In genomic region chr11:98050520-98050815, GRCm38 (mm10) we compare ENCODE assay signal across 26 mouse cellular contexts. TPM values are rescaled to one million over a fixed set of nuclear protein-coding genes. Genes with fewer than 3 reads are reported as not detected.
DNase-seq lines count a peak whose midpoint lies in the region; ATAC-seq and TF ChIP-seq lines count a peak whose summit lies in the region.
"Had no signal": no experiment of that assay in that cellular context is flagged by ENCODE, and none has a peak within 500 bp of the region (broad histone marks: within the 10 kb centered on the region; RNA-seq: fewer than 3 reads in every experiment).

No protein-coding gene starts in this region.

- H3K4me1 ChIP-seq in midbrain, embryonic 11.5 days (ENCODE audit: control insufficient read depth, insufficient read depth, low read length): peaks cover 6% of the 10 kb centered on the region
- H3K4me1 ChIP-seq in midbrain, embryonic 16.5 days (ENCODE audit: control insufficient read depth, insufficient read depth, low read length): peaks cover 3% of the 10 kb centered on the region; the same call in 1 of the 2 replicates
- H3K4me1 ChIP-seq in bone marrow macrophage, adult 2 months (ENCODE audit: control insufficient read depth, insufficient read depth, low read length): peaks cover 23% of the 10 kb centered on the region
- H3K4me1 ChIP-seq in neural tube, embryonic 13.5 days (replicated peaks): peaks cover 36% of the 10 kb centered on the region
- peaks cover 9% of the 10 kb centered on the region; the same call in 1 of the 2 replicates for H3K4me1 ChIP-seq in forebrain, embryonic 11.5 days (replicated peaks; ENCODE audit: control insufficient read depth, insufficient read depth, low read length)

- no peak overlapping the region for H3K9ac ChIP-seq in midbrain, embryonic 11.5 days (ENCODE audit: low read length)
- H3K9ac ChIP-seq in midbrain, embryonic 16.5 days (ENCODE audit: low read depth, low read length): no peak overlapping the region
- H3K9ac ChIP-seq in neural tube, embryonic 13.5 days: 0 out of 2 replicates have a peak overlapping the region, but pooled peaks have one; percentile 34
- H3K9ac ChIP-seq in forebrain, embryonic 11.5 days (ENCODE audit: low read length): no peak overlapping the region
- H3K9ac ChIP-seq: embryonic facial prominence, embryonic 12.5 days; forebrain, embryonic 15.5 days; hindbrain, embryonic 13.5 days; limb, embryonic 13.5 days; lung, embryonic 15.5 days had no signal

- H3K27ac ChIP-seq in midbrain, embryonic 11.5 days (ENCODE audit: low read depth, low read length): no peak overlapping the region
- H3K27ac ChIP-seq in midbrain, embryonic 16.5 days (ENCODE audit: low read length): no peak overlapping the region
- H3K27ac ChIP-seq in bone marrow macrophage, adult 2 months (ENCODE audit: insufficient read depth, low read depth, low read length): peak overlapping the region; percentile 14; the same call in 1 of the 2 replicates
- no peak overlapping the region for H3K27ac ChIP-seq in neural tube, embryonic 13.5 days (replicated peaks)
- no peak overlapping the region for H3K27ac ChIP-seq in forebrain, embryonic 11.5 days (ENCODE audit: low read depth, low read length)
- H3K27ac ChIP-seq: embryonic facial prominence, embryonic 12.5 days; forebrain, embryonic 15.5 days; hindbrain, embryonic 13.5 days; limb, embryonic 13.5 days; lung, embryonic 15.5 days had no signal

- peak; percentile 44 for DNase-seq in midbrain, embryonic 11.5 days (ENCODE audit: low spot score, missing footprints)
- no peak for DNase-seq in forebrain, embryonic 11.5 days (ENCODE audit: low spot score)
- DNase-seq in layer of hippocampus, adult 11-12 months (ENCODE audit: low spot score): no peak
- DNase-seq: adrenal gland, postnatal 25 days; cerebellum, adult 8-10 months; cerebellum, postnatal 36 days; gastrocnemius, postnatal 25 days; heart, adult 11 months; heart, postnatal 36 days; kidney, postnatal 14 days; lung, postnatal 4 days; midbrain, embryonic 14.5 days; right cerebral cortex, postnatal 4 days had no signal

- peaks cover 77% of the 10 kb centered on the region for H3K79me2 ChIP-seq in C2C12 (ENCODE audit: control insufficient read depth, insufficient read depth)

- peak overlapping the region; percentile 4 for H3ac ChIP-seq in C2C12 (ENCODE audit: control insufficient read depth, insufficient read length, low read depth)

- 35% methylated on average over 2 of the region's 2 CpGs for WGBS in midbrain, embryonic 11.5 days
- WGBS in midbrain, embryonic 16.5 days: 3% methylated on average over 2 of the region's 2 CpGs
- 6% methylated on average over 2 of the region's 2 CpGs for WGBS in neural tube, embryonic 13.5 days
- WGBS in forebrain, embryonic 11.5 days: 15% methylated on average over 2 of the region's 2 CpGs

- TF ChIP-seq CTCF in C2C12 (IDR thresholded peaks at IDR 0.05; ENCODE audit: control insufficient read depth, insufficient read depth, insufficient read length): no peak
- no peak for TF ChIP-seq CTCF in bone marrow macrophage, adult 2 months (IDR thresholded peaks at IDR 0.05; ENCODE audit: low read depth, low read length)

- H3K27me3 ChIP-seq in midbrain, embryonic 11.5 days (ENCODE audit: control insufficient read depth, insufficient read depth, low read length): peaks cover 33% of the 10 kb centered on the region
- peaks cover 18% of the 10 kb centered on the region for H3K27me3 ChIP-seq in midbrain, embryonic 16.5 days (ENCODE audit: control insufficient read depth, insufficient read depth, low read depth, low read length)
- H3K27me3 ChIP-seq in C2C12 (ENCODE audit: control insufficient read depth, insufficient read depth, insufficient read length): no peaks in the 10 kb centered on the region
- peaks cover 38% of the 10 kb centered on the region for H3K27me3 ChIP-seq in neural tube, embryonic 13.5 days
- peaks cover 45% of the 10 kb centered on the region for H3K27me3 ChIP-seq in forebrain, embryonic 11.5 days (ENCODE audit: control insufficient read depth, insufficient read depth, low read length)

- H3K9me3 ChIP-seq in midbrain, embryonic 11.5 days (ENCODE audit: control insufficient read depth, low read length): no peaks in the 10 kb centered on the region
- no peaks in the 10 kb centered on the region for H3K9me3 ChIP-seq in midbrain, embryonic 16.5 days (replicated peaks; ENCODE audit: control insufficient read depth, low read length, poor library complexity, severe bottlenecking)
- H3K9me3 ChIP-seq in neural tube, embryonic 13.5 days: no peaks in the 10 kb centered on the region
- no peaks in the 10 kb centered on the region for H3K9me3 ChIP-seq in forebrain, embryonic 11.5 days (ENCODE audit: control insufficient read depth, low read length)
- H3K9me3 ChIP-seq: embryonic facial prominence, embryonic 12.5 days; forebrain, embryonic 15.5 days; hindbrain, embryonic 13.5 days; lung, embryonic 15.5 days had no signal

- H3K36me3 ChIP-seq in midbrain, embryonic 11.5 days (ENCODE audit: control insufficient read depth, insufficient read depth, low read length): no peaks in the 10 kb centered on the region
- H3K36me3 ChIP-seq in midbrain, embryonic 16.5 days (ENCODE audit: control insufficient read depth, insufficient read depth, low read length): no peaks in the 10 kb centered on the region
- peaks cover 30% of the 10 kb centered on the region for H3K36me3 ChIP-seq in C2C12 (ENCODE audit: control insufficient read depth, insufficient read depth)
- no peaks in the 10 kb centered on the region for H3K36me3 ChIP-seq in neural tube, embryonic 13.5 days
- H3K36me3 ChIP-seq in forebrain, embryonic 11.5 days (ENCODE audit: control insufficient read depth, insufficient read depth, low read length): no peaks in the 10 kb centered on the region
- H3K36me3 ChIP-seq: embryonic facial prominence, embryonic 12.5 days; forebrain, embryonic 15.5 days; hindbrain, embryonic 13.5 days; limb, embryonic 13.5 days; lung, embryonic 15.5 days had no signal

- H3K79me3 ChIP-seq in C2C12 (ENCODE audit: low read depth): peaks cover 63% of the 10 kb centered on the region

- H3K4me2 ChIP-seq in midbrain, embryonic 11.5 days: no peak overlapping the region
- H3K4me2 ChIP-seq in midbrain, embryonic 16.5 days (ENCODE audit: low read length): no peak overlapping the region
- peak overlapping the region; percentile 60; the same call in 1 of the 2 replicates for H3K4me2 ChIP-seq in neural tube, embryonic 13.5 days
- H3K4me2 ChIP-seq in forebrain, embryonic 11.5 days (ENCODE audit: low read depth, low read length, severe bottlenecking): no peak overlapping the region
- H3K4me2 ChIP-seq: embryonic facial prominence, embryonic 12.5 days; forebrain, embryonic 15.5 days; heart, embryonic 11.5 days; hindbrain, embryonic 13.5 days; limb, embryonic 13.5 days; liver, embryonic 11.5 days; lung, embryonic 15.5 days had no signal

- ATAC-seq in midbrain, embryonic 11.5 days (ENCODE audit: low FRiP score): no peak
- ATAC-seq in midbrain, embryonic 16.5 days: no peak
- no peak for ATAC-seq in neural tube, embryonic 13.5 days (ENCODE audit: low read depth)
- ATAC-seq in forebrain, embryonic 11.5 days (replicated peaks; ENCODE audit: low FRiP score): no peak
- ATAC-seq: CD4-positive, CD25-positive, alpha-beta regulatory T cell, adult 4 months; forebrain, embryonic 15.5 days; intestine, postnatal 0 days had no signal

- H3K4me3 ChIP-seq in midbrain, embryonic 11.5 days (ENCODE audit: low read depth, low read length): no peak overlapping the region
- no peak overlapping the region for H3K4me3 ChIP-seq in midbrain, embryonic 16.5 days (ENCODE audit: low read depth, low read length)
- H3K4me3 ChIP-seq in C2C12 (ENCODE audit: insufficient read depth, poor library complexity, severe bottlenecking): no peak overlapping the region
- no peak overlapping the region for H3K4me3 ChIP-seq in bone marrow macrophage, adult 2 months (ENCODE audit: insufficient read depth, low read length)
- H3K4me3 ChIP-seq in neural tube, embryonic 13.5 days: no peak overlapping the region
- H3K4me3 ChIP-seq in forebrain, embryonic 11.5 days (ENCODE audit: low read depth, low read length): no peak overlapping the region
- H3K4me3 ChIP-seq: embryonic facial prominence, embryonic 12.5 days; forebrain, embryonic 15.5 days; hindbrain, embryonic 13.5 days; limb, embryonic 13.5 days; lung, embryonic 15.5 days had no signal

- TF ChIP-seq POLR2A in bone marrow macrophage, adult 2 months (IDR thresholded peaks at IDR 0.05; ENCODE audit: borderline replicate concordance, low read depth, low read length): no peak

RNA-seq across cellular contexts. Expression of gene Stac2, which starts 2.8 kb away (rescaled TPM):
- polyA plus RNA-seq in midbrain, embryonic 11.5 days (2014; fragmentation: Nextera tagmentation; extraction: Ambion mirVana): 0.37 and 0.47 TPM in 2 replicates
- 2.6 and 4.0 TPM in 2 replicates for polyA plus RNA-seq in midbrain, embryonic 16.5 days (2015; fragmentation: Nextera tagmentation; extraction: Ambion mirVana)
- polyA plus RNA-seq in C2C12 (2012; fragmentation: generic; extraction: Trizol): 34.6 TPM
- polyA plus RNA-seq in bone marrow macrophage, adult 2 months (2012; ENCODE audit: insufficient read depth, insufficient read length, missing spikeins): 4.1 and 4.3 TPM in 2 replicates
- polyA plus RNA-seq in neural tube, embryonic 13.5 days (2015; fragmentation: Nextera tagmentation; extraction: Ambion mirVana): 12.5 and 13.9 TPM in 2 replicates
- 0.81 and 0.86 TPM in 2 replicates for polyA plus RNA-seq in forebrain, embryonic 11.5 days (2014; fragmentation: Nextera tagmentation; extraction: Ambion mirVana)
- polyA plus RNA-seq: CD4-positive, CD25-positive, alpha-beta regulatory T cell, adult 4 months had no signal

RNA-seq across cellular contexts. Expression of gene Rpl19, which starts 24.0 kb away (rescaled TPM):
- polyA plus RNA-seq in midbrain, embryonic 11.5 days (2014; fragmentation: Nextera tagmentation; extraction: Ambion mirVana): 945 and 991 TPM in 2 replicates
- polyA plus RNA-seq in midbrain, embryonic 16.5 days (2015; fragmentation: Nextera tagmentation; extraction: Ambion mirVana): 583 and 598 TPM in 2 replicates
- 3,682 TPM for polyA plus RNA-seq in C2C12 (2012; fragmentation: generic; extraction: Trizol)
- 1,270 and 1,466 TPM in 2 replicates for polyA plus RNA-seq in bone marrow macrophage, adult 2 months (2012; ENCODE audit: insufficient read depth, insufficient read length, missing spikeins)
- polyA plus RNA-seq in neural tube, embryonic 13.5 days (2015; fragmentation: Nextera tagmentation; extraction: Ambion mirVana): 660 and 722 TPM in 2 replicates
- polyA plus RNA-seq in forebrain, embryonic 11.5 days (2014; fragmentation: Nextera tagmentation; extraction: Ambion mirVana): 897 and 919 TPM in 2 replicates

RNA-seq across cellular contexts. Expression of gene Cacnb1, which starts 27.6 kb away (rescaled TPM):
- polyA plus RNA-seq in midbrain, embryonic 11.5 days (2014; fragmentation: Nextera tagmentation; extraction: Ambion mirVana): 9.7 and 10.3 TPM in 2 replicates
- 73.2 and 77.6 TPM in 2 replicates for polyA plus RNA-seq in midbrain, embryonic 16.5 days (2015; fragmentation: Nextera tagmentation; extraction: Ambion mirVana)
- 6.1 TPM for polyA plus RNA-seq in C2C12 (2012; fragmentation: generic; extraction: Trizol)
- polyA plus RNA-seq in bone marrow macrophage, adult 2 months (2012; ENCODE audit: insufficient read depth, insufficient read length, missing spikeins): 9.6 and 9.7 TPM in 2 replicates
- polyA plus RNA-seq in neural tube, embryonic 13.5 days (2015; fragmentation: Nextera tagmentation; extraction: Ambion mirVana): 50.0 and 52.1 TPM in 2 replicates
- 9.6 and 11.1 TPM in 2 replicates for polyA plus RNA-seq in forebrain, embryonic 11.5 days (2014; fragmentation: Nextera tagmentation; extraction: Ambion mirVana)

RNA-seq across cellular contexts. Expression of gene Arl5c, which starts 54.5 kb away (rescaled TPM):
- polyA plus RNA-seq in midbrain, embryonic 11.5 days (2014; fragmentation: Nextera tagmentation; extraction: Ambion mirVana): 6.7 and 8.9 TPM in 2 replicates
- 6.3 and 8.4 TPM in 2 replicates for polyA plus RNA-seq in midbrain, embryonic 16.5 days (2015; fragmentation: Nextera tagmentation; extraction: Ambion mirVana)
- 0.54 TPM for polyA plus RNA-seq in C2C12 (2012; fragmentation: generic; extraction: Trizol)
- polyA plus RNA-seq in bone marrow macrophage, adult 2 months (2012; ENCODE audit: insufficient read depth, insufficient read length, missing spikeins): 128 and 134 TPM in 2 replicates
- polyA plus RNA-seq in neural tube, embryonic 13.5 days (2015; fragmentation: Nextera tagmentation; extraction: Ambion mirVana): 5.9 and 8.4 TPM in 2 replicates
- 10.4 and 12.3 TPM in 2 replicates for polyA plus RNA-seq in forebrain, embryonic 11.5 days (2014; fragmentation: Nextera tagmentation; extraction: Ambion mirVana)
